Mouse (Mus musculus) ovary, postnatal 14 days (tissue): ENCODE measurements around the gene Dazap2.
A peak's percentile ranks its signal among the peaks of the same experiment; 100 is the strongest.
"Not testable (repeated sequence)": the region's sequence is repeated elsewhere in the genome, so short reads cannot be mapped to it uniquely, and the experiment has no call there.

ENCODE experiments used
- DNase-seq: peaks from one replicate; pipeline ENCODE4 v3.0.0; 2022; ENCODE audit warnings: low spot score

The Dazap2 gene

GRCm38 (mm10) chr15:100614996-100615824, at the start of gene Dazap2:
TSS of gene Dazap2 (plus strand) at chr15:100615349.
- DNase-seq: peak; percentile 99

DNA sequence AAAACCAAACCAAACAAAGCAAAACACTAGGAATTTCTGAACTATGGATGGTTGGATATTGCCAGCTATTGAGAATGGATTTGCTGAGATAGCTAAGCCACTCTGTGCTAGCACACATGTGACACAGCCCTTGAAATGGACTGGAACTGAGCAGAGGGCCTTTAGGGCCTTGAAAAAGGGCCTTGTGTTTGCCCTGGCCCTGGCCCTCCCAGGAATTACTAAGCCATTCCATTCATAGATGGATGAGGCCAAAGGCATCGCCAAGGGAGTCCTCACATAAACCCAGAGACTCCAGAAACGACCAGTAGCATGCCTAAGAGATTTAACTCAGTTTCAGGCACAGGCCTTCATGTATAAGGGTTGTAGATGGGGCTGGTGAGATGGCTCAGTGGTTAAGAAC, 48.6 kb upstream of the Dazap2 start:
- no peak for DNase-seq

GRCm38 (mm10) chr15:100569239-100569638, 45.9 kb upstream of the Dazap2 start:
- no peak for DNase-seq

- no peak for DNase-seq
These were observed 41.2 kb upstream of the Dazap2 start for GRCm38 (mm10) chr15:100573946-100574345.

DNA sequence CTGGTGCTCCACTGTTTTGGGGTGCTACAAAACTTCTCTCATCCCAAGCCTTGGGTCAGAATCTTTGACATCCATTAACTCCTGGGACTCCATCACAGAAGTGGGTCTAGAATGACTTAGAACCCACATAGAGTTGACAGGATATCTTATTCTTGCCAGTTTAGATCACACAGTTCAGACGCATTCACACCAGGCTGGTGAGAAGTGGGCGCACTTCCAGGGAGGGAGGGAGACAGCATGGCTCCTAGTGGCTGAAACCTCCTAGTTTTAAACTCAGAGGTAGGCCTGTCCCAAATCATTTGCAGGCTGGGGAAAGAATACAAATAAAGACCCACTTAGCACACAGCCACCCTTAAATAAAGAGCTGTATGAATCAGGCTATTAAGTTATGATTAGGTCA, 40.8 kb upstream of the Dazap2 start:
- DNase-seq: no peak

- no peak for DNase-seq
These were observed 39.8 kb upstream of the Dazap2 start for GRCm38 (mm10) chr15:100575366-100575765.

DNA sequence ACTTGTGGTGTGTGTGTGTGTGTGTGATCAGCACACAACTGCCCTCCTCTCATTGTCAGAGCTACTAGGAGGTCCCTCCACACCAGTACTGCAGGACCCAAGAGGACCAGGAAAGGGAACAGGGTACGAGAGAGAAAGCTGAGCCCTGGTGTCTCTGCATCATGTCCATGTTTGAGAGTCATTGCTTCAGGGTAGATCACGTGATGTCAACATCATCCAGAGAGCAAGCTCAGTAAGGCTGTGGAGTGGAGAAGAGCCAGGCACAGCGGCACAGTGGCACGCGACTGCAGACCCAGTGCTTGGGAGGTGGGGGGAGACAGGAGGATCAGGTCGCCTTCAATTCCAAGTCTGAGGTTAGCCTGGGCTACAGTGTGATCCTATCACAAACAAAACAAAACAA, 38.8 kb upstream of the Dazap2 start:
- DNase-seq: no peak

DNA sequence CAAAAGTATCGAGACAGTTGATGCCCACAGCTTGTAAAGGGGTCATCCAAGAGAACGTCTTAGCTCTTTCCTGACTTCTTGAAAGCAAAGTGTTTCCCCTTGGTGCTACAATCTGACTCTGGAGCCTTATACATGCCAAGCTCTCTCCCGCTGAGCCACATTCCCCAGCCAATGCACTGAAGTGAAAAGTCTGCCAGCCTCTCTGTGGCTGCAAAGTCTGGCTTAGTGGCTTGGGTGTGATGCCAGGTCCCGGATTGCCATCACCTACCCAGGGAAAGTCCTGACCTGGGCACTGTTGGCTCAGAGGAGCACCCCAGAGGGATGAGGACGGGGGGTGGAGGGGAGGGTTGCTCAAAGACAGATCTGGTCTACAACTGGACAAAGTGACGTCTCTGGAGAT, 38.3 kb upstream of the Dazap2 start:
- DNase-seq: no peak

GRCm38 (mm10) chr15:100577972-100578371, 37.2 kb upstream of the Dazap2 start:
- no peak for DNase-seq

GRCm38 (mm10) chr15:100580108-100580507, 35.0 kb upstream of the Dazap2 start:
- no peak for DNase-seq

DNA sequence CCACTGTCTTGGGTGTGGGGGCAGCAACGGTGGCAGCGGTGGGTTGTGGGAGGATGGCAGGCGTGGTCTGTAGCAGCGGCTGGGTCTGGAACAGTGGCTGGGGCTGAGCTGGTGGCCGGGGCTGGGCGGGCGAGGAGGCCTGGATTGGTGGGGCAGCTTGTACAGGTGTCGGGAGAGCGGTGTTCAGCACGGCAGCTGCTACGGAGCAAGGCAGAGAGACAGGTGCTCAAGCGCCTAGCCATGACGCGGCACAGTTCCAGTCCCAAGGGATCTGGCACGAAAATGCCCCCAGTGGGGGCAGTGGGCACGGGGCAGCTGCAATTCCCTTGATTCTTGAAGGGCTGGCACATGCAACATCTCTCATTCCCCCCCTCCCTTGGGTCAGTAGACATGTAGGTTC, 29.2 kb upstream of the Dazap2 start:
- DNase-seq: no peak

DNA sequence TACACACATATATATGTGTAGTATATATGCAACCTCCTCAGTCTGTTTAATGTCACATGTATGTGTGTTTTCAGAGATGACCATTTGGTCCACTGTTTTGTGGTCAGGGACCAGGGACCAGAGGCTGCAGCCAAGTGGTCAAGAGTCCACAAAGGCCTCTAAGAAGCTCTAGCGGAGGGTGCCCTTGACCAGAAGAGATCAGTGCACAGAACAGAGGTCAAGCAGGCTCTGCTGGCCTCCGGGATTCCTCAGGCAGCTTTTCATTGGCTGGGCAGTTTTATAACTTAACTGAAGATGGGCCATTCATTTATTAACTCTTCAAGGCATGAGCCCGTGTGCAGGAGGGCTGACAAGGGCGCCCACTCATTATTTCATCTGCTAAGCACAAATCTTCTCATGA, 28.0 kb upstream of the Dazap2 start:
- no peak for DNase-seq

GRCm38 (mm10) chr15:100588297-100588696, 26.9 kb upstream of the Dazap2 start:
- DNase-seq: no peak

DNA sequence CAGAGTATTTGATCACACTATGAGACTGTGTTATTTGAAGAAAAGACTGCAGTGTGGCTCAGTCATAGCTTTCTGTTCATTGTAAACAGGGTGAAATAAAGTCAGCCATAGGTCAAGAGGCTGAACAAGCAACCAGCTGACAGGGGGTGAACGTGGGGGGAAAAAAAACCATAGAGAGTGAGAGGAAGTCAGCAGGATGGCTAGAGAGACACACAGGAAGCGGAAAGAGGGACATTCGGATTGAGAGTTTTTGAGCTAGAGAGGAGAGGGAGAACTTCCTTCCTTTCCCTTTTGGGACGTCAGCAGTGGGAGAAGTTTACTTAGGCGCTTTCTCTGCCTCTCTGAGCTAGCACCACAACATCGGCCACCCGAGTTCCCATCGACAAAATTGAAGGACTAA, 24.7 kb upstream of the Dazap2 start:
- no peak for DNase-seq

DNA sequence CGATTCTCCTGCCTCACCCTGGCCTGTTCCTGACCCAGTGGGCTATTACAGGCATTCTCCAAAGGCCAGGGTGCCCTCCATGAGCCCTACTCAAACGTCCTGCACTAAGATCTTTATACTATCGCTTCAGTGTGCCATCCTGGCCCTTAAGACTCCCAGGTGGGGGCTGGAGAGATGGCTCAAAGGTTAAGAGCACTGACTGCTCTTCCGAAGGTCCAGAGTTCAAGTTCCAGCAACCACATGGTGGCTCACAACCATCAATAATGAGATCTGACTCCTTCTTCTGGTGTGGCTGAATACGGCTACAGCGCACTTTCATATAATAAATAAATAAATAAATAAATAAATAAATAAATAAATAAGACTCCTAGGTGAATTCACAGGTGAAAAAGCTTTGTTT, 22.3 kb upstream of the Dazap2 start:
- no peak for DNase-seq

- no peak for DNase-seq
These were observed 16.8 kb upstream of the Dazap2 start for GRCm38 (mm10) chr15:100598287-100598882.

DNA sequence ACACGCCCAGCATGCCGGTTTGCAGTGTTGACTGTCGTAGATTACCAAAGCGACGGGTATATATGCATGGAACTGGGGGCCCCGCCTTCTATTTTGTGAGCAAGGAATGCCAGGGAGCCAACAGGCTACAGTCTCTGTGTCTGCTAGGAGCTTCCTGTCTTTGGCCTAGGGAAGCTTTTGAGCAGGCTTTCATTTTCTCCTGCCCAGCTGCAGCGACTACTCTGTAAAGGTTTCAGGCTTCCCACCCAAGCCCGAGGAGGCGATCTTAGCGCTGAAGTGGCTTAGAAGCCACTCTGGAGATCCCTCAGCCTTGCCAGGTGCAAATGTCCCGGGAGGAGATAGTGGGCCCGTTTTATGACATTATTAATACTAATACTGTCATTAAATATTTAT, 16.3 kb upstream of the Dazap2 start:
- DNase-seq: no peak

GRCm38 (mm10) chr15:100599276-100600046, 15.7 kb upstream of the Dazap2 start, which contains the start of gene Pou6f1:
TSS of gene Pou6f1 (minus strand) at chr15:100599984.
- peak; percentile 41 for DNase-seq

DNA sequence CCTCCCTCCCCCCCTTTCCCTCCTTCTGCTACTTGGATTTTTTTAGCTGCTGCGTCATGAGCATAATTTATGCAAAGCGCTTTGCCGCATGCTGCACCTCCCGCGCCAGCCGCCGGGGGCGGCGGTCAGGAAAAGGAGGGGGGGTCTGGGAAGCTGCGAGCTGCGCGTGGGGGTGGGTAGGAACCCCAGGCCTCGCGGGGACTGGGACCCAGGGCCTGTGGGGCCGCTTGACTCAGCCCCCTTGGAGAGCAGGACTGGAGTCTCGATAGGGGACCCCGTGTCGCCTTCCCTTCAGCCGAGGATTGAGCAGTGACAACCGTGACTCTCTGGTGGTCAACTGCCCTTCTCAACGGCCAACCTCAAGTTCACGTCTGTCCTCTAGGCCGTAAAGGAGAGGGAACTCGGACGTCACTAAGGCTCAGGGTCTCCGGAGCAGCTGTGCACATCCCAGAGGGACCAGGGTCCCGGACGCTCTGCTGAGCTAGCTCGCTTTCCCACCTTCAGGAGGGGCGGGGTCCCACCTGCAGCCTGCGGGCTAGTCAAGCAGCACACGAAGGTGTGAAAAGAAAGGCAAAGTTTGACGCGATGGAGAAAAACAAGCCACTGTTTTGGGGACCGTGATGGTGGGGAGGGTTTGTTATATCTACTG, 15.0 kb upstream of the Dazap2 start:
- peak; percentile 61 for DNase-seq

- DNase-seq: no peak
These were observed 14.4 kb upstream of the Dazap2 start for GRCm38 (mm10) chr15:100600696-100601272.

DNA sequence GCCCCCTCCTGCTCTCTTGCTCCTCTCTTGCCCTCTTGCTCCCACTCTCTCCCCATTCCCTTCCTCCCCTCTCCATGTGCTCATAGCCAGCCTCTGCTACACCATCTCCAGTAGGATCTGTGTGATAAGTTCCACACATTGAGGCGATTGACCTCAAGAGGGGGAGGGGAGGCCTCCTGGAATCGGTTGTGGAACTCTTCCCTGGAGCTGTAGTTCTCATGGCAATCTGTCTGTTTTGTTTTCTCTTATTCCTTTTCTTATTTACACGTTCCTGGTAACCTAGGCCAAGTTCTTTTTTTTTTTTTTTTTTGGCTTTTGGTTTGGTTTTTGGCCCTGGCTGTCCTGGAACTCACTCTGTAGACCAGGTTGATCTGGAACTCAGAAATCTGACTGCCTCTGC, 13.5 kb upstream of the Dazap2 start:
- no peak for DNase-seq

- not testable (repeated sequence) for DNase-seq
These were observed 8.5 kb upstream of the Dazap2 start for GRCm38 (mm10) chr15:100606677-100607076.
